Mouse (Mus musculus) common myeloid progenitor, adult 5-6 weeks (primary cell): ENCODE results near the gene Kansl1. TPM values are rescaled to one million over a fixed set of nuclear protein-coding genes. Genes with fewer than 3 reads are reported as not detected.

ENCODE experiments used
- ATAC-seq: replicated peaks from 2 replicates; pipeline ENCODE4 v1.8.0; 2016; ENCODE audit warnings: low read depth, mild to moderate bottlenecking, moderate TSS enrichment, inconsistent platforms; ENCODE audit not compliant: poor library complexity, severe bottlenecking
- total RNA-seq: library from RNA; stranded (forward); fragments of 200-1000, 187-1606 nt; gene quantifications from 2 replicates; pipeline ENCODE4 v1.2.3, GENCODE M21; 2017

The Kansl1 gene
- total RNA-seq, 1 experiment from 2014 or later = 38.1 TPM

- peak; percentile 37 for ATAC-seq
Measured at GRCm38 (mm10) chr11:104316685-104317400, 151.8 kb downstream of the Kansl1 start.

GRCm38 (mm10) chr11:104315703-104316102, 153.0 kb downstream of the Kansl1 start:
- ATAC-seq = peak; percentile 58; the same call in 1 of the 2 replicates

- ATAC-seq = peak; percentile 53
Measured at GRCm38 (mm10) chr11:104311643-104312042, 157.0 kb downstream of the Kansl1 start.

- ATAC-seq = no peak; the same call in 1 of the 2 replicates
Measured at GRCm38 (mm10) chr11:104310226-104310887, 158.3 kb downstream of the Kansl1 start.

- ATAC-seq = no peak
Measured at GRCm38 (mm10) chr11:104309377-104310225, 159.1 kb downstream of the Kansl1 start.

GRCm38 (mm10) chr11:104307136-104307535, 161.5 kb downstream of the Kansl1 start:
- ATAC-seq = no peak

GRCm38 (mm10) chr11:104306483-104306882, 162.2 kb downstream of the Kansl1 start:
- no peak for ATAC-seq

GRCm38 (mm10) chr11:104305711-104306110, 162.9 kb downstream of the Kansl1 start:
- ATAC-seq = no peak

GRCm38 (mm10) chr11:104303088-104303960, 165.3 kb downstream of the Kansl1 start:
- no peak for ATAC-seq

GRCm38 (mm10) chr11:104302628-104303027, 166.0 kb downstream of the Kansl1 start:
- ATAC-seq = no peak

- no peak for ATAC-seq
Measured at GRCm38 (mm10) chr11:104297671-104298070, 171.0 kb downstream of the Kansl1 start.

GRCm38 (mm10) chr11:104295656-104296055, 173.0 kb downstream of the Kansl1 start:
- ATAC-seq = no peak

- no peak for ATAC-seq
Measured at GRCm38 (mm10) chr11:104295145-104295544, 173.5 kb downstream of the Kansl1 start.

- peak; percentile 21 for ATAC-seq
Measured at GRCm38 (mm10) chr11:104293241-104293640, 175.4 kb downstream of the Kansl1 start.

GRCm38 (mm10) chr11:104292443-104293220, 176.0 kb downstream of the Kansl1 start:
- no peak for ATAC-seq

GRCm38 (mm10) chr11:104289199-104290031, 179.2 kb downstream of the Kansl1 start:
- peak; percentile 74 for ATAC-seq

GRCm38 (mm10) chr11:104288835-104289198, 179.8 kb downstream of the Kansl1 start:
- no peak for ATAC-seq

- no peak for ATAC-seq
Measured at GRCm38 (mm10) chr11:104287113-104287512, 181.5 kb downstream of the Kansl1 start.
